Mouse (Mus musculus) G1E (cell line): Measurements from ENCODE around the gene Wnt3a.

Experiments
- CTCF ChIP-seq: IDR thresholded peaks from 2 replicates; pipeline ENCODE4 v1.5.1; 2012; ENCODE audit warnings: low read depth, low read length, inconsistent platforms, mixed read lengths
- GATA1 ChIP-seq: IDR thresholded peaks from 2 replicates; pipeline ENCODE4 v1.6.1; 2012; ENCODE audit warnings: borderline replicate concordance, low read length, inconsistent platforms, mixed read lengths
- GATA2 ChIP-seq: IDR thresholded peaks from 2 replicates; pipeline ENCODE4 v1.6.1; 2012; ENCODE audit warnings: low read depth, low read length, inconsistent platforms, borderline replicate concordance
- POLR2AphosphoS5 ChIP-seq: IDR thresholded peaks from 2 replicates; pipeline ENCODE4 v1.6.1; 2012; ENCODE audit warnings: low read depth, low read length, inconsistent platforms; ENCODE audit not compliant: insufficient replicate concordance
- TAL1 ChIP-seq: conservative IDR thresholded peaks from 2 replicates; pipeline ENCODE4 v1.6.1; 2012; ENCODE audit warnings: low read depth, low read length, inconsistent platforms, mixed read lengths

DNA sequence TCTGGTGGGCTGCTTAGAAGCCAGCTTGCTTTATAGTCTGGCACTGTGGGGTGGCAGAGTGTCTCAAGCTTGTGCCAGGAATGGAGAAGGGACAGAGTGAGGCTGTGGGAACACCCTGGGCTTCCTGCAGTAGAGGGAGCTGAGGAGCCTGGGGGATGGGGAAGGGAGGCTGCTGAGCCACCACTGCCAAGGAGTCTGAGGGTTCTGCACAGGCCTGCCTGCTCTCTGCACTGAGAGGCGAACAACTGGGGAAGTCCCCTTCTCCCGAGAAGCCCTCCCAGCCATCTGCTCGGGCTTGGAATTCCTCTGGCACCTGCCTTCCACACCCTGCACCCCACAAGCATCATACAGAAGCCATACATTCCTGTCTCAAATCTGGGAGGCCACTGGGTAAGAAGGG lies 48.7 kb downstream of the Wnt3a start:
- TF ChIP-seq CTCF (no peak), GATA1 (no peak), TAL1 (no peak), POLR2AphosphoS5 (no peak), GATA2 (no peak)
